Mouse (Mus musculus): ENCODE measurements at regions not wholly inside any gene's neighbourhood (a gene's known extent, or its start where the extent isn't known, plus 50 kb on each side); places are given as distances from the start of the nearest gene placed in this dataset.
A peak's percentile ranks its signal among the peaks of the same experiment; 100 is the strongest.

GRCm38 (mm10) chr1:105083551-105084103 lies 272.9 kb downstream of the Rnf152 start:
- no peak for TF ChIP-seq CTCF (conservative IDR thresholded peaks at IDR 0.05)
- Histone ChIP-seq H3K4me3 (no peak overlapping the region), H3K27ac (no peak overlapping the region)
- DNase-seq (ENCODE audit: low spot score in 2 of 2): no peak

- no peak overlapping the region for H3K4me3 ChIP-seq
- H3K27ac ChIP-seq: no peak overlapping the region
- TF ChIP-seq CTCF (conservative IDR thresholded peaks at IDR 0.05): peak; percentile 42
- DNase-seq (ENCODE audit: low spot score in 2 of 2): no peak
Observed at GRCm38 (mm10) chr1:105082823-105083550, 273.5 kb downstream of the Rnf152 start.

- H3K27ac ChIP-seq: no peak overlapping the region
- no peak for TF ChIP-seq CTCF (conservative IDR thresholded peaks at IDR 0.05)
- H3K4me3 ChIP-seq: no peak overlapping the region
- no peak for DNase-seq (ENCODE audit: low spot score in 2 of 2)
Observed at GRCm38 (mm10) chr1:105081942-105082341, 274.6 kb downstream of the Rnf152 start.

- H3K4me3 ChIP-seq: no peak overlapping the region
- no peak for DNase-seq (ENCODE audit: low spot score in 2 of 2)
- TF ChIP-seq CTCF (conservative IDR thresholded peaks at IDR 0.05): no peak
- H3K27ac ChIP-seq: no peak overlapping the region
Observed at GRCm38 (mm10) chr1:105079437-105079836, 277.1 kb downstream of the Rnf152 start.

- no peak for DNase-seq (ENCODE audit: low spot score in 2 of 2)
- no peak for TF ChIP-seq CTCF (conservative IDR thresholded peaks at IDR 0.05)
- H3K27ac ChIP-seq: no peak overlapping the region
Observed at GRCm38 (mm10) chr1:105075728-105076127, 280.8 kb downstream of the Rnf152 start.

GRCm38 (mm10) chr1:105074326-105074725 lies 282.2 kb downstream of the Rnf152 start:
- Histone ChIP-seq H3K27ac (no peak overlapping the region), H3K4me3 (no peak overlapping the region)
- DNase-seq (ENCODE audit: low spot score in 2 of 2): no peak
- TF ChIP-seq CTCF (conservative IDR thresholded peaks at IDR 0.05): no peak

More at GRCm38 (mm10) chr1:105075728-105076127, 280.8 kb downstream of the Rnf152 start:
- H3K4me3 ChIP-seq: no peak overlapping the region

GRCm38 (mm10) chr1:105070661-105071455 lies 285.7 kb downstream of the Rnf152 start:
- no peak overlapping the region for H3K27ac ChIP-seq
- no peak for TF ChIP-seq CTCF (conservative IDR thresholded peaks at IDR 0.05)
- DNase-seq (ENCODE audit: low spot score in 2 of 2): no peak
- H3K4me3 ChIP-seq: no peak overlapping the region

GRCm38 (mm10) chr1:105067902-105068301 lies 288.6 kb downstream of the Rnf152 start:
- H3K4me3 ChIP-seq: no peak overlapping the region
- no peak overlapping the region for H3K27ac ChIP-seq

GRCm38 (mm10) chr1:105067049-105067795 lies 289.3 kb downstream of the Rnf152 start:
- no peak overlapping the region for H3K4me3 ChIP-seq
- DNase-seq (ENCODE audit: low spot score in 2 of 2): peak; percentile 3 to 16
- TF ChIP-seq CTCF (conservative IDR thresholded peaks at IDR 0.05): no peak
- no peak overlapping the region for H3K27ac ChIP-seq

More at GRCm38 (mm10) chr1:105067902-105068301, 288.6 kb downstream of the Rnf152 start:
- TF ChIP-seq CTCF (conservative IDR thresholded peaks at IDR 0.05): no peak
- peak; percentile 10 to 14 for DNase-seq (ENCODE audit: low spot score in 2 of 2)

GRCm38 (mm10) chr1:105050584-105051363 lies 282.4 kb downstream of the Cdh20 start:
- DNase-seq (ENCODE audit: low spot score in 2 of 2): no peak
- Histone ChIP-seq H3K4me3 (no peak overlapping the region), H3K27ac (no peak overlapping the region)
- no peak for TF ChIP-seq CTCF (conservative IDR thresholded peaks at IDR 0.05)

Measured in layer of hippocampus, adult 2 months (tissue).